Mouse (Mus musculus): ENCODE results near the gene Rccd1. TPM values are rescaled to one million over a fixed set of nuclear protein-coding genes. Genes with fewer than 3 reads are reported as not detected.

The Rccd1 gene
- total RNA-seq (2015) (11.3 and 17.7 TPM in 2 replicates), total RNA-seq (2017) (14.3 and 21.4 TPM in 2 replicates)

GRCm38 (mm10) chr7:80324043-80324815, at the start of gene Rccd1:
TSS of gene Rccd1 (minus strand) at chr7:80324454.
- ATAC-seq (replicated peaks; ENCODE audit: poor library complexity): peak; percentile 94

- ATAC-seq (replicated peaks; ENCODE audit: poor library complexity): no peak; the same call in 1 of the 2 replicates
Observed at GRCm38 (mm10) chr7:80373850-80374249, 49.6 kb upstream of the Rccd1 start.

- no peak for ATAC-seq (replicated peaks; ENCODE audit: poor library complexity)
Observed at GRCm38 (mm10) chr7:80373352-80373751, 49.1 kb upstream of the Rccd1 start.

GRCm38 (mm10) chr7:80372667-80373066, 48.4 kb upstream of the Rccd1 start:
- no peak for ATAC-seq (replicated peaks; ENCODE audit: poor library complexity)

GRCm38 (mm10) chr7:80372166-80372565, 47.9 kb upstream of the Rccd1 start:
- ATAC-seq (replicated peaks; ENCODE audit: poor library complexity): no peak

- ATAC-seq (replicated peaks; ENCODE audit: poor library complexity): peak; percentile 44
Observed at GRCm38 (mm10) chr7:80371041-80371751, 46.9 kb upstream of the Rccd1 start, which contains the start of gene Man2a2. TSS of gene Man2a2 (minus strand) at chr7:80371375.

GRCm38 (mm10) chr7:80370649-80371040, 46.4 kb upstream of the Rccd1 start:
- peak; percentile 54 for ATAC-seq (replicated peaks; ENCODE audit: poor library complexity)

- ATAC-seq (replicated peaks; ENCODE audit: poor library complexity): 0 out of 2 replicates have a peak, but pooled peaks have one; percentile 12
Observed at GRCm38 (mm10) chr7:80369967-80370431, 45.7 kb upstream of the Rccd1 start.

GRCm38 (mm10) chr7:80369461-80369860, 45.2 kb upstream of the Rccd1 start:
- no peak for ATAC-seq (replicated peaks; ENCODE audit: poor library complexity)

GRCm38 (mm10) chr7:80368635-80369421, 44.6 kb upstream of the Rccd1 start:
- ATAC-seq (replicated peaks; ENCODE audit: poor library complexity): peak; percentile 37

- ATAC-seq (replicated peaks; ENCODE audit: poor library complexity): no peak
Observed at GRCm38 (mm10) chr7:80368009-80368408, 43.8 kb upstream of the Rccd1 start.

GRCm38 (mm10) chr7:80367232-80367631, 43.0 kb upstream of the Rccd1 start:
- ATAC-seq (replicated peaks; ENCODE audit: poor library complexity): no peak

GRCm38 (mm10) chr7:80365759-80366158, 41.5 kb upstream of the Rccd1 start:
- ATAC-seq (replicated peaks; ENCODE audit: poor library complexity): no peak

GRCm38 (mm10) chr7:80360435-80360834, 36.2 kb upstream of the Rccd1 start:
- ATAC-seq (replicated peaks; ENCODE audit: poor library complexity): no peak

- ATAC-seq (replicated peaks; ENCODE audit: poor library complexity): no peak
Observed at GRCm38 (mm10) chr7:80358039-80358438, 33.8 kb upstream of the Rccd1 start.

- ATAC-seq (replicated peaks; ENCODE audit: poor library complexity): no peak
Observed at GRCm38 (mm10) chr7:80357156-80357555, 32.9 kb upstream of the Rccd1 start.

- no peak for ATAC-seq (replicated peaks; ENCODE audit: poor library complexity)
Observed at GRCm38 (mm10) chr7:80356351-80356750, 32.1 kb upstream of the Rccd1 start.

GRCm38 (mm10) chr7:80352920-80353319, 28.7 kb upstream of the Rccd1 start:
- no peak for ATAC-seq (replicated peaks; ENCODE audit: poor library complexity)

GRCm38 (mm10) chr7:80350808-80351207, 26.6 kb upstream of the Rccd1 start:
- ATAC-seq (replicated peaks; ENCODE audit: poor library complexity): peak; percentile 77

- ATAC-seq (replicated peaks; ENCODE audit: poor library complexity): no peak
Observed at GRCm38 (mm10) chr7:80347670-80348586, 23.7 kb upstream of the Rccd1 start.
